Mouse (Mus musculus) bone marrow, adult 2 months (tissue): ENCODE results near the gene Naa16.

Experiments used
- CTCF ChIP-seq: fragments of 200-500 bp; IDR thresholded peaks from 2 replicates; pipeline ENCODE4 v1.5.1; 2011; ENCODE audit warnings: low read length, control low read depth; ENCODE audit not compliant: control insufficient read depth, insufficient read depth
- POLR2A ChIP-seq: fragments of 200-500 bp; IDR thresholded peaks from 2 replicates; pipeline ENCODE4 v1.6.1; 2011; ENCODE audit warnings: low read depth, mild to moderate bottlenecking, control low read depth, low read length, borderline replicate concordance; ENCODE audit not compliant: control insufficient read depth

DNA sequence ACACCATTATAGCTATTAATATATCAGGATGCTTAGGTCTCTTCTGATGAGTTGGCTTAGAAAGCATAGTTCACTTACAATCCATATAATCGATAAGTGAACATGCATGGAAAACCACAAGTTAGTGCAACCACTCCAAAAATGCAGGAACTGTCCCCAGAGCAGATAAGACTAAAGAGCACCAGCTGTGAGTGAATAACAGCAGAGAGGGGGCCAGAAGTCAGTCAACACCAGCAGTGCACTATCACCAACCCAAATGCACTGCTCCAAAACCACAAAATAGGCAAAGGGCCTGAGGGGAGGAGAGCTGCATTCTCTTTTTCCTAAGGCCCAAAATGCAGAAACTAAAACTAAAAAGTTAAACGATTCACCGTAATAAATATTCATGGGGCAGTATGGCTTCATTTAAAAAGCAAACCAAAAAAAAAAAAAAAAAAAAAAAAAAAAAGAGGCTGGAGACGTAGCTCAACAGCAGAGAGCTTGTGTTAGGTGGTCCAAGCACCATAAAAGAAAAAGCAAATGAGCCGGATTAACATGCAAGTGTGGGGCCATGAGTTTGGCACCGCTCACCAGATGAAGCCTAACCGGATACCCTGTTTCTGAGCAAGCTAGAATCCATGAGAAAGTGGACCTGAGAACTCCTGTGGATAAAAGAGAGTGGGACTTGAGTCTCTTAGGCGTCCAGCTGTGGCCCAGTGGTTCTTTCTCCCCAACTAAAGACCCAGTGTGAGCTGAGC lies 77.0 kb downstream of the Naa16 start:
- TF ChIP-seq CTCF (no peak), POLR2A (no peak)
